Mouse (Mus musculus): ENCODE measurements around the gene Krt31.

Gene Krt31

DNA sequence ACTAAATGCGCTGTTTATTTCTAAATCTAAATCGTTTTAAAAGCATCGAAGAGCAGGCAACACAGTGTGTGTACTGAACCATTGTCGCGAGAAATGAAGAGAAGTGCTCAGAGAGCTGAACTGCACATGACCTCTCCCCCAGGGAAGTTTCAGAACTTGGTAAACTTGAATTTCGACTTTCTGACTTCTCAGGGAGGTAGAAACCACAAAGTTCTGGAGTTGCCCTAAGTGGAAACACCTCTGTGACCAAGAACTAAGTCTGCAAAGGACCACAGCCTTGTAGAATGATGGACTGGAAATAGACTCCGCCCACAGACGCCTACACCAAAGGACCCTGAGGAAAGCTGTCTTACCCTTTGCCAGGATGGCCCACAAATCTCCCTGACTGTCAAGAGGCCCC, 44.4 kb downstream of the Krt31 start:
- DNase-seq (ENCODE audit: low read depth), result no peak

DNA sequence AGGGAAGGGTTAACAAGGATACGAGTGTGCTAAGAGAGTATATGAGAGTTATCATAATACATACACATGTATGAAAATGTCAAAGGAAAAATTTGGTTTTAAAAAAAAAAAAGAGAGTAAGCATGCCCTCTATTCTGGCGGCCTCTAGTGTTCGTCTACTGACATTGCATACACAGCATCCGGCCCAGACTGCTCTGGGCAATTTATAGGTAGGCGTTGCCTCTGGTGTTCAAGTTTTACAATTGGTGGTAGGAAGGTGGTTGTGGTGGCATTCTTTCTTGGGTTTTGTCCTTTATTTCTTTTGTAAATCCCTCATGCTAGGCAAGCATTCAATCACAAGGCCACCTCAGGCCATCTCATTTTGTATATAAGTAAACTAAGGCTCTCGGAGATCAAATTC, 45.5 kb downstream of the Krt31 start:
- DNase-seq (ENCODE audit: low read depth), result peak; percentile 16

- no peak for DNase-seq (ENCODE audit: low read depth)
Observed at GRCm38 (mm10) chr11:99999091-99999490, 51.3 kb downstream of the Krt31 start.
